In the genomic region with DNA sequence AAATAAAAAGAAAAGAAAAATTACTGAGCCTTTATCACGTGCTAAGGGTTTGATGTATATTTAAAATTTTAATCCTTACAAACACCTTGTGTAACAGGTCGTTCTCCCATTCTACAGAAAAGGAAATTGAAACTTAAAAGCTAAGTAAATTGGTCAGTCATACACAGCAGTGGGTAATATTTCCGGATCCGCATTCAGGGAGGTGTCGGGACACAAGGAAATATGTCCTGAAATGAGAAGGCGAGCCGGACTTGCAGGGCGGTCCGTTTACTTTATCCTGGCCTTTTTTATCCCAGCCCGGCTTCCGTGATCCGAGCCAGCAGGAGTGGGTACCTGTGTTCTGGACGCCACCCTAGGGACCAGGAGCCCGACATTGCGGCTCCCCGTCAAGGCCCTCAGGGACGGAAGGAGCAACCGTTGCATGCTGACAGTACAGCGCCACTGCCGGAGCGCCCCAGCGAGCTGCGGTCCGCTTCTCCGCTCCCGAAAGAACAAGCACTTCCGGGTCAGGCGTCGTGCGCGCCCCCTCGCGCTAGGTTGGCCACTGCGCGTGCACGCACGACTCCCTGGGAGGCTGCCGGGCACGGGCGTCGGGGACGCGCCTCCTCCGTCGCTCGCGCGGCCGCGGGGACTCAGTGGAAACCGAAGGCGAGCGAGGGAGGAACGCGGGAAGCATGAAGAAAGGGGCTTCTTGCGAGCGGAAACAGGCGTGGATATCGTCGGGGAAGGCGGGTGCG, we compare ENCODE assay signal across 8 mouse cellular contexts. TPM values are rescaled to one million over a fixed set of nuclear protein-coding genes. Genes with fewer than 3 reads are reported as not detected.
DNase-seq lines count a peak whose midpoint lies in the region; ATAC-seq and TF ChIP-seq lines count a peak whose summit lies in the region.

Cutc (plus strand) TSS at position 508 of the 737 bp plus-strand sequence.
Cox15 (minus strand) TSS at position 512 of the 737 bp plus-strand sequence.

- no peak for TF ChIP-seq CTCF in G1E (IDR thresholded peaks at IDR 0.05; ENCODE audit: low read depth, low read length)
- no peak for TF ChIP-seq CTCF in layer of hippocampus, adult 2 months (conservative IDR thresholded peaks at IDR 0.05)
- peak; percentile 52 for TF ChIP-seq CTCF in lung, embryonic 14.5 days (IDR thresholded peaks at IDR 0.05; ENCODE audit: low read depth)
- TF ChIP-seq CTCF in olfactory bulb, adult 2 months (IDR thresholded peaks at IDR 0.05; ENCODE audit: insufficient read depth, low read depth, low read length): 0 out of 2 replicates have a peak, but pooled peaks have one; percentile 8
- TF ChIP-seq CTCF in thymus, adult 2 months (IDR thresholded peaks at IDR 0.05; ENCODE audit: borderline replicate concordance, control insufficient read depth, extremely low read depth, insufficient read depth, low read length, poor library complexity): peak; percentile 66; the same call in 1 of the 2 replicates

- peak within 1 kb of the TSS; percentile 75 for H3K4me2 ChIP-seq in forebrain, embryonic 16.5 days (ENCODE audit: low read length)
- peak within 1 kb of the TSS; percentile 68 for H3K4me2 ChIP-seq in lung, embryonic 14.5 days

- intact Hi-C loops in heart, postnatal 36 days (cut with DNase I): loop anchor here (2.0 to 10.0 kb wide), 3 partner anchors 78 to 322 kb away; partner anchors contain the start of gene Slc25a28

- ATAC-seq in G1E (ENCODE audit: extremely low read depth, insufficient number of reproducible peaks, low FRiP score, poor library complexity, severe bottlenecking): peak; percentile 47
- peak; percentile 94 for ATAC-seq in forebrain, embryonic 16.5 days
- ATAC-seq in lung, embryonic 14.5 days (ENCODE audit: insufficient read depth): peak; percentile 93

- H3K9me3 ChIP-seq in G1E (replicated peaks): no peaks in the 10 kb centered on the region
- H3K9me3 ChIP-seq in forebrain, embryonic 16.5 days (ENCODE audit: control insufficient read depth, low read length): no peaks in the 10 kb centered on the region
- H3K9me3 ChIP-seq in lung, embryonic 14.5 days (ENCODE audit: low read depth, low read length): no peaks in the 10 kb centered on the region

- H3K9ac ChIP-seq in forebrain, embryonic 16.5 days (replicated peaks; ENCODE audit: low read depth, low read length): peak within 1 kb of the TSS; percentile 82
- H3K9ac ChIP-seq in lung, embryonic 14.5 days: peak within 1 kb of the TSS; percentile 77

- TF ChIP-seq POLR2A in olfactory bulb, adult 2 months (IDR thresholded peaks at IDR 0.05; ENCODE audit: insufficient read depth, low read depth, low read length): peak; percentile 75
- peak; percentile 97 for TF ChIP-seq POLR2A in thymus, adult 2 months (IDR thresholded peaks at IDR 0.05; ENCODE audit: control insufficient read depth, extremely low read depth, insufficient read depth, low read length, poor library complexity)

- peak within 1 kb of the TSS; percentile 96 for H3K27ac ChIP-seq in forebrain, embryonic 16.5 days (ENCODE audit: low read length)
- peak within 1 kb of the TSS; percentile 94 for H3K27ac ChIP-seq in layer of hippocampus, adult 2 months
- H3K27ac ChIP-seq in lung, embryonic 14.5 days (ENCODE audit: low read depth): peak within 1 kb of the TSS; percentile 96
- H3K27ac ChIP-seq in olfactory bulb, adult 2 months (ENCODE audit: insufficient read depth, low read depth, low read length): peak within 1 kb of the TSS; percentile 84
- H3K27ac ChIP-seq in thymus, adult 2 months (ENCODE audit: control insufficient read depth, insufficient read depth, low read length): peak within 1 kb of the TSS; percentile 91

- under 1% methylated on average over 62 of the region's 62 CpGs for WGBS in forebrain, embryonic 16.5 days
- WGBS in lung, embryonic 14.5 days: under 1% methylated on average over 62 of the region's 62 CpGs
- under 1% methylated on average over 62 of the region's 62 CpGs for WGBS in olfactory bulb, adult 2 months
- under 1% methylated on average over 62 of the region's 62 CpGs for WGBS in thymus, adult 2 months

- peaks cover 42% of the 10 kb centered on the region for H3K36me3 ChIP-seq in G1E (replicated peaks)
- peaks cover 12% of the 10 kb centered on the region for H3K36me3 ChIP-seq in forebrain, embryonic 16.5 days (ENCODE audit: control insufficient read depth, insufficient read depth)
- H3K36me3 ChIP-seq in lung, embryonic 14.5 days (ENCODE audit: insufficient read depth): peaks cover 22% of the 10 kb centered on the region
- H3K36me3 ChIP-seq in thymus, adult 2 months (ENCODE audit: control insufficient read depth, insufficient read depth, low read length): peaks cover 14% of the 10 kb centered on the region

- H3K27me3 ChIP-seq in G1E (ENCODE audit: insufficient read depth, low read length): no peaks in the 10 kb centered on the region
- no peaks in the 10 kb centered on the region for H3K27me3 ChIP-seq in forebrain, embryonic 16.5 days (replicated peaks; ENCODE audit: control insufficient read depth, insufficient read depth, low read length)
- no peaks in the 10 kb centered on the region for H3K27me3 ChIP-seq in lung, embryonic 14.5 days (ENCODE audit: insufficient read depth, low read length)
- H3K27me3 ChIP-seq in thymus, adult 2 months (ENCODE audit: control insufficient read depth, insufficient read depth, low read length): no peaks in the 10 kb centered on the region

- peaks cover 21% of the 10 kb centered on the region for H3K4me1 ChIP-seq in G1E (ENCODE audit: insufficient read depth, low read depth, low read length)
- peaks cover 4% of the 10 kb centered on the region for H3K4me1 ChIP-seq in forebrain, embryonic 16.5 days (replicated peaks; ENCODE audit: control insufficient read depth, insufficient read depth, low read length)
- no peaks in the 10 kb centered on the region for H3K4me1 ChIP-seq in lung, embryonic 14.5 days (ENCODE audit: insufficient read depth)
- peaks cover 5% of the 10 kb centered on the region for H3K4me1 ChIP-seq in olfactory bulb, adult 2 months (ENCODE audit: control insufficient read depth, insufficient read depth, low read length)
- peaks cover 3% of the 10 kb centered on the region; the same call in 1 of the 2 replicates for H3K4me1 ChIP-seq in thymus, adult 2 months (replicated peaks; ENCODE audit: control insufficient read depth, insufficient read depth, low read length)

- peak; percentile 98 for DNase-seq in G1E (ENCODE audit: low spot score)
- peak; percentile 94 to 99 for DNase-seq in cerebellum, adult 18-20 months
- peak; percentile 98 to 99 for DNase-seq in heart, postnatal 36 days
- DNase-seq in layer of hippocampus, adult 2 months (ENCODE audit: low spot score in 2 of 2): peak; percentile 95 to 97
- peak; percentile 99 for DNase-seq in lung, embryonic 14.5 days
- peak; percentile 99 for DNase-seq in thymus, adult 2 months

- peak within 1 kb of the TSS; percentile 81 for H3K4me3 ChIP-seq in G1E (ENCODE audit: low read depth, low read length)
- H3K4me3 ChIP-seq in forebrain, embryonic 16.5 days (replicated peaks; ENCODE audit: low read length): peak within 1 kb of the TSS; percentile 81
- peak within 1 kb of the TSS; percentile 79 for H3K4me3 ChIP-seq in layer of hippocampus, adult 2 months
- H3K4me3 ChIP-seq in lung, embryonic 14.5 days (ENCODE audit: low read depth, low read length): peak within 1 kb of the TSS; percentile 64
- H3K4me3 ChIP-seq in olfactory bulb, adult 2 months (ENCODE audit: insufficient read depth, low read depth, low read length): peak within 1 kb of the TSS; percentile 86
- H3K4me3 ChIP-seq in thymus, adult 2 months (ENCODE audit: control insufficient read depth, insufficient read depth, low read length): peak within 1 kb of the TSS; percentile 68

RNA-seq across cellular contexts. Expression of gene Cutc, which starts in this region (rescaled TPM):
- total RNA-seq in G1E (2014; fragmentation: Nextera tagmentation) (5.2 and 10.8 TPM in 2 replicates), G1E (2017) (17.3 and 23.3 TPM in 2 replicates)
- 2.6 and 2.8 TPM in 2 replicates for polyA plus RNA-seq in G1E (2012)
- 6.5 and 7.8 TPM in 2 replicates for polyA plus RNA-seq in forebrain, embryonic 16.5 days (2015; fragmentation: Nextera tagmentation; extraction: Ambion mirVana)
- total RNA-seq in heart, postnatal 36 days (2021): 10 to 100 TPM; 15.1 to 16.3 TPM
- total RNA-seq in layer of hippocampus, adult 2 months (2021): 1 to 10 TPM; 6.6 to 7.6 TPM
- 11.6 and 12.7 TPM in 2 replicates for polyA plus RNA-seq in lung, embryonic 14.5 days (2014; fragmentation: Nextera tagmentation; extraction: Ambion mirVana)
- polyA plus RNA-seq in olfactory bulb, adult 2 months (2012; ENCODE audit: insufficient read depth, insufficient read length, low replicate concordance, missing spikeins): not detected in 2 replicates
- 5.4 and 5.5 TPM in 2 replicates for polyA plus RNA-seq in thymus, adult 2 months (2012; rRNA removed)

RNA-seq across cellular contexts. Expression of gene Cox15, which starts in this region (rescaled TPM):
- total RNA-seq in G1E (2014; fragmentation: Nextera tagmentation) (21.7 and 21.8 TPM in 2 replicates), G1E (2017) (15.3 and 18.8 TPM in 2 replicates)
- polyA plus RNA-seq in G1E (2012): 5.3 and 5.9 TPM in 2 replicates
- 10.4 and 11.8 TPM in 2 replicates for polyA plus RNA-seq in forebrain, embryonic 16.5 days (2015; fragmentation: Nextera tagmentation; extraction: Ambion mirVana)
- 10 to 100 TPM; 31.9 to 34.3 TPM for total RNA-seq in heart, postnatal 36 days (2021)
- 10 to 100 TPM; 13.6 to 19.4 TPM for total RNA-seq in layer of hippocampus, adult 2 months (2021)
- polyA plus RNA-seq in lung, embryonic 14.5 days (2014; fragmentation: Nextera tagmentation; extraction: Ambion mirVana): 6.8 and 11.0 TPM in 2 replicates
- not detected in 2 replicates for polyA plus RNA-seq in olfactory bulb, adult 2 months (2012; ENCODE audit: insufficient read depth, insufficient read length, low replicate concordance, missing spikeins)
- 17.3 and 17.4 TPM in 2 replicates for polyA plus RNA-seq in thymus, adult 2 months (2012; rRNA removed)

Comparison
In these comparisons a context has a peak if more than half of its experiments do, and no peak if none do; other contexts are left out.
1. Peak in every context shown above with its lines: DNase-seq, ATAC-seq, H3K4me3 ChIP-seq and H3K27ac ChIP-seq.
2. CTCF ChIP-seq: peak in lung, embryonic 14.5 days (single experiment), olfactory bulb, adult 2 months (single experiment) and thymus, adult 2 months (single experiment); none in G1E (single experiment) and layer of hippocampus, adult 2 months (single experiment).